Mouse (Mus musculus) limb, embryonic 13.5 days (tissue): ENCODE data around the gene Nmrk2. TPM values are rescaled to one million over a fixed set of nuclear protein-coding genes. Genes with fewer than 3 reads are reported as not detected.
"Not testable (repeated sequence)": the region's sequence is repeated elsewhere in the genome, so short reads cannot be mapped to it uniquely, and the experiment has no call there.

Experiments used
- ATAC-seq: fragments of 200-750 bp; cut with Nextera tagmentation; 2 replicates; pipeline ENCODE4 v1.8.0; 2017; ENCODE audit warnings: low read depth, moderate number of reproducible peaks, moderate TSS enrichment; ENCODE audit not compliant: low FRiP score
- H3K27ac ChIP-seq: fragments of 300-500 bp; sonication (generic); 2 replicates; pipeline ENCODE4 v1.5.1; 2015; ENCODE audit warnings: inconsistent platforms, mild to moderate bottlenecking, moderate library complexity
- H3K27me3 ChIP-seq: fragments of 300-500 bp; sonication (generic); 2 replicates; pipeline ENCODE4 v1.6.1; 2015; ENCODE audit warnings: mild to moderate bottlenecking, inconsistent platforms
- H3K36me3 ChIP-seq: fragments of 300-500 bp; sonication (generic); 2 replicates; pipeline ENCODE4 v1.6.1; 2015; ENCODE audit warnings: inconsistent platforms, mild to moderate bottlenecking, moderate library complexity
- H3K4me1 ChIP-seq: fragments of 300-500 bp; sonication (generic); 2 replicates; pipeline ENCODE4 v1.6.1; 2015; ENCODE audit warnings: inconsistent platforms
- H3K4me2 ChIP-seq: fragments of 300-500 bp; sonication (generic); replicated peaks from 2 replicates; pipeline ENCODE4 v1.6.1; 2015; ENCODE audit warnings: inconsistent platforms, mild to moderate bottlenecking, moderate library complexity
- H3K4me3 ChIP-seq: fragments of 300-500 bp; sonication (generic); 2 replicates; pipeline ENCODE4 v1.5.1; 2015; ENCODE audit warnings: moderate library complexity, mild to moderate bottlenecking, inconsistent platforms
- H3K9ac ChIP-seq: fragments of 300-500 bp; sonication (generic); 2 replicates; pipeline ENCODE4 v1.6.1; 2015; ENCODE audit warnings: mild to moderate bottlenecking, inconsistent platforms
- H3K9me3 ChIP-seq: fragments of 300-500 bp; sonication (generic); 2 replicates; pipeline ENCODE4 v1.6.1; 2016; ENCODE audit warnings: inconsistent platforms
- WGBS: fragments of 180-500 bp; shearing (Covaris S2); methylation state at CpG from one replicate; pipeline ENCODE4 v1.1.7; 2015; 5-methylcytosine and 5-hydroxymethylcytosine counted together
- polyA plus RNA-seq: library from polyadenylated mRNA; unstranded; fragments of >200 nt; fragmentation: Nextera tagmentation; extraction: Ambion mirVana; gene quantifications from 2 replicates; pipeline ENCODE4 v1.2.1, GENCODE M21; 2015

Nmrk2 gene
- polyA plus RNA-seq, 1 experiment from 2014 or later = 0.18 TPM

- H3K36me3 ChIP-seq = peaks cover 60% of the 10 kb centered on the region
- WGBS = 92% methylated on average over 32 of the region's 32 CpGs
- no peak for ATAC-seq
- no peaks in the 10 kb centered on the region for H3K9me3 ChIP-seq
- no peak overlapping the region for H3K27ac ChIP-seq
- no peak overlapping the region for H3K4me2 ChIP-seq
- peaks cover 65% of the 10 kb centered on the region for H3K4me1 ChIP-seq
- H3K27me3 ChIP-seq = no peaks in the 10 kb centered on the region
- H3K4me3 ChIP-seq = peak overlapping the region; percentile 100; the same call in 1 of the 2 replicates
- H3K9ac ChIP-seq = peak overlapping the region; percentile 100; the same call in 1 of the 2 replicates
Observed at GRCm38 (mm10) chr10:81179451-81180342, 22.2 kb downstream of the Nmrk2 start.

DNA sequence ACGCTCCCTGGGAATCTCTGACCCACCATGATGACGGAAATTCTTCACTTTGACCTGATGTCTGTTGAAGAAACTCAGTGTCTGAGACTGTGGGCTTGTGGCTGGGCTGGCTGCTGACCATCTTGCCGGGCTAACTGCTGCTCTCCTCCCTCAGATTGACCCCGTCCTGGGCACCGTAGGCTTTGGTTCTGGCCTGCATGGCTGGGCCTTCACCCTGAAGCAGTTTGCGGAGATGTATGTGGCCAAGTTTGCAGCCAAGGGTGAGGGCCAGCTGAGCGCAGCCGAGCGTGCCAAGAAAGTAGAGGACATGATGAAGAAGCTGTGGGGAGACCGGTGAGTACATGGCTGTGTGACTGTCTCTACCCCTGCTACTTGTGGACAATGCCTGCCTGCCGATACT, 22.9 kb downstream of the Nmrk2 start:
- H3K4me1 ChIP-seq = peaks cover 65% of the 10 kb centered on the region
- no peaks in the 10 kb centered on the region for H3K9me3 ChIP-seq
- no peak overlapping the region; the same call in 1 of the 2 replicates for H3K27ac ChIP-seq
- H3K36me3 ChIP-seq = peaks cover 52% of the 10 kb centered on the region
- H3K9ac ChIP-seq = peak overlapping the region; percentile 100
- 93% methylated on average over 11 of the region's 11 CpGs for WGBS
- ATAC-seq = no peak
- H3K4me2 ChIP-seq = peak overlapping the region; percentile 92; the same call in 1 of the 2 replicates
- peak overlapping the region; percentile 100; the same call in 1 of the 2 replicates for H3K4me3 ChIP-seq
- no peaks in the 10 kb centered on the region for H3K27me3 ChIP-seq

- Histone ChIP-seq H3K27me3 (no peaks in the 10 kb centered on the region), H3K4me2 (peak overlapping the region; percentile 92), H3K27ac (no peak overlapping the region; the same call in 1 of the 2 replicates), H3K4me3 (peak overlapping the region; percentile 100), H3K4me1 (peaks cover 67% of the 10 kb centered on the region), H3K36me3 (peaks cover 51% of the 10 kb centered on the region), H3K9ac (peak overlapping the region; percentile 100), H3K9me3 (no peaks in the 10 kb centered on the region)
- ATAC-seq = no peak
- WGBS = 67% methylated on average over 14 of the region's 14 CpGs
Observed at GRCm38 (mm10) chr10:81177958-81178712, 23.7 kb downstream of the Nmrk2 start.

GRCm38 (mm10) chr10:81177491-81177925, 24.3 kb downstream of the Nmrk2 start:
- H3K4me3 ChIP-seq = peak overlapping the region; percentile 100
- peak overlapping the region; percentile 92 for H3K4me2 ChIP-seq
- no peaks in the 10 kb centered on the region for H3K27me3 ChIP-seq
- no peaks in the 10 kb centered on the region for H3K9me3 ChIP-seq
- peaks cover 51% of the 10 kb centered on the region for H3K36me3 ChIP-seq
- H3K4me1 ChIP-seq = peaks cover 68% of the 10 kb centered on the region
- no peak for ATAC-seq
- H3K9ac ChIP-seq = peak overlapping the region; percentile 100
- WGBS = 18% methylated on average over 16 of the region's 16 CpGs
- H3K27ac ChIP-seq = peak overlapping the region; percentile 95

GRCm38 (mm10) chr10:81176466-81177271, 25.2 kb downstream of the Nmrk2 start, which contains the start of gene Eef2:
Eef2 (plus strand) TSS chr10:81176631.
- ATAC-seq = peak; percentile 84
- peaks cover 43% of the 10 kb centered on the region for H3K36me3 ChIP-seq
- H3K9ac ChIP-seq = peak within 1 kb of the TSS; percentile 100
- H3K4me2 ChIP-seq = peak within 1 kb of the TSS; percentile 92
- peak within 1 kb of the TSS; percentile 95 for H3K27ac ChIP-seq
- no peaks in the 10 kb centered on the region for H3K9me3 ChIP-seq
- peaks cover 60% of the 10 kb centered on the region for H3K4me1 ChIP-seq
- H3K4me3 ChIP-seq = peak within 1 kb of the TSS; percentile 100
- no peaks in the 10 kb centered on the region for H3K27me3 ChIP-seq
- WGBS = under 1% methylated on average over 76 of the region's 77 CpGs

DNA sequence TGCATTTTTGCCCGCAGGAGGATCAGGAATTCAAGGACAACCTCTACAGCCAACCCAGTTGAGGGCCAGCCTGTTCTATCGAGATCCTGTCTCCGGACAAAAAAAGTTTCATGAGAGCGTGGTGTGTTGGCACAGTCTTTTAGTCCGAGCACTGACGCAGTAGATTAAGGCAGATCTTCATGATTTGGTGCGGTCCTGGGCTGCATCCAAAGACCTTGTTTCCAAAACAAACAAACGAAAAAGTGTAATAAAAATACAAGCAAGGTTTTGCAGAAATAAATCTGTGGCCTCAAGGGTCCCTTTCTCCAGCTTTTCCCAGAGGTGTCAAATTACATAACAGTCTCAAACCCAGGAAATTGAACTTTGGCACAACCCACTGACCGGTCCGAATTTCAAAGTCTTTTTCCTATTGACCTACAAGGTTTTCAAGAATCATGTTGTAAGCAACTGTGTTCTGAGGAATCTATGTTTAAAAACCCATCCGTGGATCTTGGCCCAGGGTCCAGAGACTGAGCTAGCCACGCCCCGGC, 25.9 kb downstream of the Nmrk2 start:
- 3% methylated on average over 13 of the region's 13 CpGs for WGBS
- ATAC-seq = peak; percentile 17
- Histone ChIP-seq H3K4me1 (peaks cover 54% of the 10 kb centered on the region), H3K4me2 (peak overlapping the region; percentile 92), H3K27ac (peak overlapping the region; percentile 95), H3K27me3 (no peaks in the 10 kb centered on the region), H3K36me3 (peaks cover 37% of the 10 kb centered on the region), H3K9ac (peak overlapping the region; percentile 51; the same call in 1 of the 2 replicates), H3K4me3 (peak overlapping the region; percentile 100), H3K9me3 (no peaks in the 10 kb centered on the region)

GRCm38 (mm10) chr10:81175345-81175701, 26.5 kb downstream of the Nmrk2 start:
- not testable (repeated sequence) for H3K9me3 ChIP-seq, ATAC-seq, H3K27me3 ChIP-seq
- 9% methylated on average over 4 of the region's 4 CpGs for WGBS
- H3K27ac ChIP-seq = peak overlapping the region; percentile 95
- peak overlapping the region; percentile 65 for H3K4me2 ChIP-seq
- peaks cover 30% of the 10 kb centered on the region for H3K36me3 ChIP-seq
- H3K9ac ChIP-seq = peak overlapping the region; percentile 55; the same call in 1 of the 2 replicates
- H3K4me1 ChIP-seq = peaks cover 49% of the 10 kb centered on the region
- H3K4me3 ChIP-seq = peak overlapping the region; percentile 41; the same call in 1 of the 2 replicates

GRCm38 (mm10) chr10:81174617-81175344, 27.1 kb downstream of the Nmrk2 start:
- 2% methylated on average over 29 of the region's 29 CpGs for WGBS
- peak overlapping the region; percentile 95 for H3K27ac ChIP-seq
- peaks cover 24% of the 10 kb centered on the region for H3K36me3 ChIP-seq
- H3K27me3 ChIP-seq = no peaks in the 10 kb centered on the region
- H3K4me1 ChIP-seq = peaks cover 46% of the 10 kb centered on the region
- H3K4me2 ChIP-seq = peak overlapping the region; percentile 65
- no peaks in the 10 kb centered on the region for H3K9me3 ChIP-seq
- peak overlapping the region; percentile 41 for H3K4me3 ChIP-seq
- ATAC-seq = peak; percentile 49; the same call in 1 of the 2 replicates
- H3K9ac ChIP-seq = peak overlapping the region; percentile 55

- H3K4me3 ChIP-seq = peak overlapping the region; percentile 13
- peaks cover 8% of the 10 kb centered on the region for H3K36me3 ChIP-seq
- 4% methylated on average over 21 of the region's 21 CpGs for WGBS
- H3K9me3 ChIP-seq = no peaks in the 10 kb centered on the region
- peak overlapping the region; percentile 84 for H3K27ac ChIP-seq
- H3K4me2 ChIP-seq = peak overlapping the region; percentile 53
- no peaks in the 10 kb centered on the region for H3K27me3 ChIP-seq
- ATAC-seq = no peak
- peaks cover 41% of the 10 kb centered on the region for H3K4me1 ChIP-seq
- peak overlapping the region; percentile 48 for H3K9ac ChIP-seq
Observed at GRCm38 (mm10) chr10:81173132-81173531, 28.7 kb downstream of the Nmrk2 start.

- H3K27ac ChIP-seq, H3K9ac ChIP-seq, H3K9me3 ChIP-seq, H3K4me3 ChIP-seq, ATAC-seq, H3K27me3 ChIP-seq: not testable (repeated sequence)
- peak overlapping the region; percentile 96 for H3K4me2 ChIP-seq
- H3K4me1 ChIP-seq = peaks cover 48% of the 10 kb centered on the region
- WGBS = 40% methylated on average over 9 of the region's 14 CpGs
- H3K36me3 ChIP-seq = peaks cover 11% of the 10 kb centered on the region; the same call in 1 of the 2 replicates
Observed at GRCm38 (mm10) chr10:81169411-81169900, 32.4 kb downstream of the Nmrk2 start.
